In genomic region chr6:28262198-28262621, GRCm38 (mm10) we compare ENCODE assay signal across 8 mouse cellular contexts.
DNase-seq lines count a peak whose midpoint lies in the region; ATAC-seq and TF ChIP-seq lines count a peak whose summit lies in the region.

No protein-coding gene starts in this region.

- H3K36me3 ChIP-seq in heart, embryonic 13.5 days: peaks cover 10% of the 10 kb centered on the region
- H3K36me3 ChIP-seq in liver, embryonic 15.5 days (replicated peaks): peaks cover 18% of the 10 kb centered on the region
- H3K36me3 ChIP-seq in stomach, postnatal 0 days (ENCODE audit: control insufficient read depth, insufficient read depth, low read length): no peaks in the 10 kb centered on the region; the same call in 1 of the 2 replicates

- H3K27me3 ChIP-seq in heart, embryonic 13.5 days (replicated peaks): peaks cover 3% of the 10 kb centered on the region; the same call in 1 of the 2 replicates
- no peaks in the 10 kb centered on the region for H3K27me3 ChIP-seq in Patski
- H3K27me3 ChIP-seq in liver, embryonic 15.5 days: 0 out of 2 replicates have a peak, but pooled peaks cover 1% of the 10 kb centered on the region
- H3K27me3 ChIP-seq in stomach, postnatal 0 days (ENCODE audit: control insufficient read depth, insufficient read depth, low read length): no peaks in the 10 kb centered on the region

- intact Hi-C loops in heart, postnatal 14 days (cut with DNase I): loop anchor here (5.0 kb wide), 4 partner anchors 145 to 215 kb away; partner anchors contain the start of genes Arf5 and Snd1
- intact Hi-C loops in gastrocnemius, postnatal 14 days (cut with DNase I; ENCODE audit: low total_unique reads): loop anchor here (10.0 kb wide), 1 partner anchor 213 kb away; the partner anchor contains the start of gene Snd1

- ATAC-seq in heart, embryonic 13.5 days (ENCODE audit: extremely low read depth, insufficient number of reproducible peaks, low FRiP score, low TSS enrichment): no peak
- peak; percentile 58 for ATAC-seq in Patski
- peak; percentile 4 for ATAC-seq in liver, embryonic 15.5 days (ENCODE audit: insufficient read depth)
- no peak; the same call in 1 of the 2 replicates for ATAC-seq in stomach, postnatal 0 days (ENCODE audit: low FRiP score, low TSS enrichment)

- under 1% methylated on average over 29 of the region's 29 CpGs for WGBS in heart, embryonic 13.5 days
- WGBS in liver, embryonic 15.5 days (ENCODE audit: insufficient replicate concordance): under 1% methylated on average over 29 of the region's 29 CpGs
- 2% methylated on average over 17 of the region's 29 CpGs for WGBS in stomach, postnatal 0 days

- CTCF ChIA-PET in Patski (lab: Charles Lee): interaction anchor here (0.6 kb wide), 1 partner anchor 58 kb away, joined by 3 read pairs; no protein-coding TSS in a partner anchor

- peak overlapping the region; percentile 94 for H3K4me2 ChIP-seq in heart, embryonic 13.5 days
- peak overlapping the region; percentile 84 for H3K4me2 ChIP-seq in liver, embryonic 15.5 days
- H3K4me2 ChIP-seq in stomach, postnatal 0 days (replicated peaks; ENCODE audit: low read depth): peak overlapping the region; percentile 94

- in situ Hi-C loops in Patski (cut with MboI; ENCODE audit: low pct_unique_long_range_greater_than_20kb): loop anchor here (5.0 kb wide), 1 partner anchor 155 kb away; no protein-coding TSS in a partner anchor

- no peak for TF ChIP-seq EP300 in stomach, postnatal 0 days (optimal IDR thresholded peaks at IDR 0.05)

- H3K9me3 ChIP-seq in heart, embryonic 13.5 days: no peaks in the 10 kb centered on the region
- H3K9me3 ChIP-seq in liver, embryonic 15.5 days (replicated peaks): no peaks in the 10 kb centered on the region
- H3K9me3 ChIP-seq in stomach, postnatal 0 days (ENCODE audit: control insufficient read depth, low read length): no peaks in the 10 kb centered on the region

- H3K4me3 ChIP-seq in heart, embryonic 13.5 days: peak overlapping the region; percentile 92
- H3K4me3 ChIP-seq in liver, embryonic 15.5 days (replicated peaks): peak overlapping the region; percentile 84
- peak overlapping the region; percentile 92 for H3K4me3 ChIP-seq in stomach, postnatal 0 days (ENCODE audit: low read depth, low read length)

- no peak for DNase-seq in heart, postnatal 14 days
- peak; percentile 12 for DNase-seq in Patski (ENCODE audit: low read depth, low spot score)
- DNase-seq in forelimb bud, embryonic 11.5 days (ENCODE audit: low read depth, low spot score): peak; percentile 43
- DNase-seq in stomach, postnatal 0 days (ENCODE audit: low spot score): no peak
- DNase-seq in gastrocnemius, postnatal 14 days: no peak
- no peak for DNase-seq in frontal cortex, postnatal 25 days (ENCODE audit: low spot score in 2 of 2)

- H3K9ac ChIP-seq in heart, embryonic 13.5 days: peak overlapping the region; percentile 92
- peak overlapping the region; percentile 98 for H3K9ac ChIP-seq in liver, embryonic 15.5 days
- H3K9ac ChIP-seq in stomach, postnatal 0 days (ENCODE audit: low read length): peak overlapping the region; percentile 84

- no peak for TF ChIP-seq CTCF in Patski (IDR thresholded peaks at IDR 0.05)
- TF ChIP-seq CTCF in stomach, postnatal 0 days (IDR thresholded peaks at IDR 0.05; ENCODE audit: low read depth): no peak

- peaks cover 16% of the 10 kb centered on the region for H3K4me1 ChIP-seq in heart, embryonic 13.5 days
- peaks cover 29% of the 10 kb centered on the region for H3K4me1 ChIP-seq in liver, embryonic 15.5 days (replicated peaks)
- no peaks in the 10 kb centered on the region for H3K4me1 ChIP-seq in stomach, postnatal 0 days (replicated peaks; ENCODE audit: control insufficient read depth, insufficient read depth)

- POLR2A ChIA-PET in Patski (lab: Charles Lee): interaction anchor here (0.7 to 1.2 kb wide), 2 partner anchors 11 to 1359 kb away, joined by 3 to 4 read pairs; no protein-coding TSS in a partner anchor

- peak overlapping the region; percentile 93 for H3K27ac ChIP-seq in heart, embryonic 13.5 days (replicated peaks)
- H3K27ac ChIP-seq in liver, embryonic 15.5 days (replicated peaks): peak overlapping the region; percentile 90
- H3K27ac ChIP-seq in stomach, postnatal 0 days (replicated peaks): peak overlapping the region; percentile 94

Comparison
In these comparisons a context has a peak if more than half of its experiments do, and no peak if none do; other contexts are left out.
1. ATAC-seq: peak in Patski (single experiment) and liver, embryonic 15.5 days (single experiment); none in heart, embryonic 13.5 days (single experiment) and stomach, postnatal 0 days (single experiment).
2. DNase-seq: peak in Patski (single experiment) and forelimb bud, embryonic 11.5 days (single experiment); none in heart, postnatal 14 days (0 of 2), stomach, postnatal 0 days (single experiment), gastrocnemius, postnatal 14 days (single experiment) and frontal cortex, postnatal 25 days (0 of 2).
3. Peak in every context shown above with its lines, with median percentiles within 50 percentile points of each other: H3K27ac ChIP-seq, H3K4me2 ChIP-seq, H3K4me3 ChIP-seq and H3K9ac ChIP-seq.